Mouse (Mus musculus) midbrain, postnatal 0 days (tissue): ENCODE measurements around the gene Rad51b. TPM values are rescaled to one million over a fixed set of nuclear protein-coding genes. Genes with fewer than 3 reads are reported as not detected.

Experiments used
- ATAC-seq: fragments of 200-750 bp; cut with Nextera tagmentation; 2 replicates; pipeline ENCODE4 v1.8.0; 2017; ENCODE audit warnings: moderate number of reproducible peaks, mild to moderate bottlenecking, moderate TSS enrichment, moderate library complexity; ENCODE audit not compliant: low FRiP score
- DNase-seq: peaks from one replicate; pipeline ENCODE4 v3.0.0-alpha.2; 2015; ENCODE audit warnings: low spot score
- H3K27ac ChIP-seq: fragments of 300-500 bp; sonication (generic); 2 replicates; pipeline ENCODE4 v1.5.1; 2014; ENCODE audit warnings: low read depth, mild to moderate bottlenecking, low read length, mixed read lengths
- H3K27me3 ChIP-seq: fragments of 300-500 bp; sonication (generic); 2 replicates; pipeline ENCODE4 v1.6.1; 2014; ENCODE audit warnings: low read length, control low read depth, mixed read lengths; ENCODE audit not compliant: insufficient read depth
- H3K36me3 ChIP-seq: fragments of 300-500 bp; sonication (generic); 2 replicates; pipeline ENCODE4 v1.6.1; 2014; ENCODE audit warnings: low read length, control low read depth, mixed read lengths; ENCODE audit not compliant: insufficient read depth
- H3K4me1 ChIP-seq: fragments of 300-500 bp; sonication (generic); 2 replicates; pipeline ENCODE4 v1.6.1; 2014; ENCODE audit warnings: mild to moderate bottlenecking, control low read depth, antibody characterized with exemption, low read length, mixed read lengths; ENCODE audit not compliant: insufficient read depth
- H3K4me2 ChIP-seq: fragments of 300-500 bp; sonication (generic); 2 replicates; pipeline ENCODE4 v1.6.1; 2014; ENCODE audit warnings: low read depth, mild to moderate bottlenecking, low read length, mixed read lengths; ENCODE audit not compliant: poor library complexity, severe bottlenecking
- H3K4me3 ChIP-seq: fragments of 300-500 bp; sonication (generic); 2 replicates; pipeline ENCODE4 v1.5.1; 2014; ENCODE audit warnings: low read depth, mild to moderate bottlenecking, low read length, moderate library complexity
- H3K9ac ChIP-seq: fragments of 300-500 bp; sonication (generic); replicated peaks from 2 replicates; pipeline ENCODE4 v1.6.1; 2014; ENCODE audit warnings: mild to moderate bottlenecking, low read length, moderate library complexity, mixed read lengths; ENCODE audit not compliant: poor library complexity, severe bottlenecking
- H3K9me3 ChIP-seq: fragments of 300-500 bp; sonication (generic); 2 replicates; pipeline ENCODE4 v1.6.1; 2016; ENCODE audit warnings: low read length, control low read depth
- CTCF ChIP-seq: IDR thresholded peaks from 2 replicates; pipeline ENCODE4 v1.5.1; 2016; ENCODE audit warnings: antibody characterized with exemption, mild to moderate bottlenecking
- WGBS: fragments of 180-500 bp; shearing (Covaris S2); extraction: QIAGEN DNeasy Blood & Tissue Kit; methylation state at CpG from one replicate; pipeline ENCODE4 v1.1.7; 2014; 5-methylcytosine and 5-hydroxymethylcytosine counted together
- polyA plus RNA-seq: library from polyadenylated mRNA; unstranded; fragments of >200 nt; fragmentation: Nextera tagmentation; extraction: Ambion mirVana; gene quantifications from 2 replicates; pipeline ENCODE4 v1.2.1, GENCODE M21; 2015
- total RNA-seq: library from RNA; depleted of rRNA; stranded (reverse); fragments of >200 nt; gene quantifications from 2 replicates; pipeline ENCODE4 v1.2.3, GENCODE M21; 2014

Gene Rad51b
- total and polyA plus RNA-seq, 2 experiments from 2014 or later: 0.22 to 0.74 TPM

DNA sequence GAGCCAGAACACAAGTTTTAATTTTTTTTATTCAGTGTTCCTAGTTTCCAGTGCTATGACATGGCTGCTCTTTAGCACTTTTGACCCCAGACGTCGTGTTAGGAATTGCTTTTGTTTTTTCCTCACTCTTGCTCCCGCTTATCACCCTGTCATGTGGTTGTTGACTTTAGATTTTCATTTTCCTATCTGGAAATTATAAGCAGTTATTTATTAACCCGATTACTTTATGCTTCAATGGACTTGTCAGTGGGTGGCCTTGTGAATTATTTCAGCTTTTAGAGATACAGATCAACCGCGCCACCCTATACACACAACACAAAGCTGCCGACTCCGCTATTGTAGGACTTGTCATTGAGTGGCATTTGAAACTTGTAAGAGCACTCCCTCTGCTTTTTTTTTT lies 228.8 kb downstream of the Rad51b start:
- Histone ChIP-seq H3K36me3 (no peaks in the 10 kb centered on the region), H3K4me2 (no peak overlapping the region), H3K27ac (no peak overlapping the region), H3K9me3 (no peaks in the 10 kb centered on the region), H3K9ac (no peak overlapping the region), H3K27me3 (no peaks in the 10 kb centered on the region), H3K4me1 (no peaks in the 10 kb centered on the region), H3K4me3 (no peak overlapping the region)
- no peak for DNase-seq
- no peak for ATAC-seq
- 29% methylated on average over 8 of the region's 8 CpGs for WGBS
- no peak for TF ChIP-seq CTCF

DNA sequence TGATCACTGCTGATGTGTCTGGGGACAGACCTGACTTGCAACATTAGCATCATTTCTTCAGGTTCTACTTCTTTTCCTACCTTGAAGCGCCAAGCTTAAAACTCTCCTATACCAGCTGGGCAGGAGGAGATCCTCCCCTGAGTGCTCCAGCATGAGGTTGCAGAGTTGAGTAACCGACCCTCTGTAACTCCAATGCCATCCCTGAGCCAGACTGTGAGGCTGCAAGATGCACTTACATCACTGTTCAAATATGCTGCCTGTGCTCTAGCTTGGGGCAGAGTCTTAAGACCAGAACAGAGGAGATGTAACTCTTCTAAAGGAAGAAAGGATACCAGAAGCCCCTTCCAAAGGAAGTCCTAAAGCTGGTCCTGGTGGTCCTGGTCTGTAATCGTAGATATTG lies 230.1 kb downstream of the Rad51b start:
- H3K27me3 ChIP-seq: no peaks in the 10 kb centered on the region
- H3K36me3 ChIP-seq: no peaks in the 10 kb centered on the region
- no peak for TF ChIP-seq CTCF
- H3K9ac ChIP-seq: no peak overlapping the region
- no peaks in the 10 kb centered on the region for H3K4me1 ChIP-seq
- H3K27ac ChIP-seq: no peak overlapping the region
- H3K4me2 ChIP-seq: no peak overlapping the region
- H3K4me3 ChIP-seq: no peak overlapping the region
- WGBS: 84% methylated on average over 3 of the region's 3 CpGs
- DNase-seq: no peak
- no peaks in the 10 kb centered on the region for H3K9me3 ChIP-seq
- no peak for ATAC-seq

DNA sequence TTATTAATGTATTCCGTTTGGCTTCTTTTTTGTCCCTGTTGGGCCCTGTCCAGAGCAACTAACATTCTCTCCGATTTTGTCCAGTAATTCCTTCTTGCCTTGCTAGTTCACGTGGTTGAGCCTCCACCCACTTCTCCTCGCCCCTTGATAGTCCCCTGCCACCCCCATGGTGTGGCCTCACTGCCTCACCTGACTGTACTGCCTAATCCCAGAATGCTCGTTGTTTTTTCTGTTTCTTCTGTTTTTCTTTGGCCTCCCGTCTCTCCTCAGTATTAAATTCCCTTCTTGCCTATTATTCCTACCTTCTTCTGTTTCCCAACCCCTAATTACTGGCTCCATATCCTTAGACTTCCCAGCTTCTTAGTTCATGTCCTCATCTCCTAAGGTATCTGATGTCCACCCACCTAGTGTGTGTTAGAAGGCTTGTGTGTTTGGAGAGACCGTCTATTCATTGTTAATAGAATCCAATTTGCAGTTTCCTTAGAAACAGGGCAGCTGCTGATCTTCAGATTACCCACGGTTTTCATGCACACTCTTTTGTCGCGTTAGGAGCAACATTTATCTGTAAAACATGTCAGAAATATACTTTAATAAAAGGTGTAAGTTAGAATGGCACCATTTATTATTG lies 233.3 kb downstream of the Rad51b start:
- no peak for DNase-seq
- H3K36me3 ChIP-seq: no peaks in the 10 kb centered on the region
- no peak for ATAC-seq
- no peak overlapping the region for H3K4me2 ChIP-seq
- H3K27ac ChIP-seq: no peak overlapping the region
- H3K9ac ChIP-seq: no peak overlapping the region
- H3K27me3 ChIP-seq: no peaks in the 10 kb centered on the region
- 34% methylated on average over 10 of the region's 10 CpGs for WGBS
- H3K4me1 ChIP-seq: no peaks in the 10 kb centered on the region
- no peak for TF ChIP-seq CTCF
- no peaks in the 10 kb centered on the region for H3K9me3 ChIP-seq
- no peak overlapping the region for H3K4me3 ChIP-seq

DNA sequence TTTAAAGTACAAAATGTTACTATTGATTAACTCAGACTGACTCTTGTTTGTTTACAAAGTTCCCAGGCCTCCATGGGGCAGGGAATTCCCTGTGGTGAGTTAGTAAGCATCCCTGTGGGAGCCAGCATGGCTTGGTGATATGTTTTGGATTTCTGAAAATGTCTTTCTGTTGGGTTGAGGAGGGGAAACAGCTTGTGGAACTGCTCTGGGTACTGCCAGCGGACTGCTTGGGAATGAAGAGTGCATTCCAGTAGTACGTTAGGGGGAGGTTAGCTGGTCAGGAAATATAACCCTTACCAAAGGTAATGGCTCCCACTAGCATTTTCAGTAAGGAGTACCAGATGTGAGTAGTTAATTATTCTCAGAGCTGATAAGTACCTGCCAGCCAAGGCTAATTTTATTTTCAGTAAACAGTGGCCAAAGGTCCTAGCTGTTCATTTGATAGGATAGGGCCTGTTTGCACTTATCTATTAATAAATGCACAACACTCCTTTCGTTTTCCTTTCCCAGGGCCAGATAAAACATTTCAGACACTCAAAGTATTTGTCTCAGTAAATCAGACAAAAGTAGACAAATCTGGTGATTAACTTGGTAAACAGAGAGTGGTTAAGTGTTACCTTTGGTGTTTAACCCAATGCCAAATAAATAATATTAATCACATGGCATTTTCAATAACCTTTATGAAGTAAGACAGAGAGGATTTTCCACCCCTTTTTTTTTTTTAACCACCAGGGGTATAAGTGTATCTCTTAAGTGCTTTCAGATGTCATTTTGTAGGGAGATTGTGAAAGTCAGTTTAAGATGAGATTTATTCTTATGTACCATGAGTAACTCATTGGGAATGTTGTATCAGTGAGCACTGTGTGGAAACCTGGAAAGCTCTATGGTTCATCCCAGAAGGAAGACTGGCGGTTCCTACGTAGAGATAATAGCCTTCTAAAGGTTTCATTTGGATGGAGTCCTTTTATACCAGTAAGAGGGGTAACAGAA lies 235.0 kb downstream of the Rad51b start:
- WGBS: 89% methylated on average over 5 of the region's 5 CpGs

DNA sequence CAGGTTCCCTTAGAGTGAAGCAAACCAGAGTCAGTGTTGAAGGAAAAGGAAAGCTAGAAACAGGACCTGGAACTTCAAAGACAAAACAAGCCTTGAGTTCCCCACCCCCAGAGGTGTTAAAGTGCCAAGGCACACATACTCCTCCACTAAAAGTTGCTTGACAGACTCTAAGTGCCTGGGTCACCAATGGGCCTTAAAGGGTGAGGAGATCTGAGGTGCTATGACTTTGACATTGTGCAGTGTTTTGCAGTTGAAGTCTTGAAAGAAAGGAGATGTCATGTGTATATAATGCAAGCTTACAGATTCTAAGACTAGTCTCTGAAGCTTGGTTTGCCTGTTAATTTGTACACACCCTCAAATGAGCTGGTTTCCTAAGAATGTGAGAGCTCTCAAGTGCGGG lies 237.7 kb downstream of the Rad51b start:
- no peaks in the 10 kb centered on the region for H3K9me3 ChIP-seq
- ATAC-seq (no peak), DNase-seq (no peak)
- TF ChIP-seq CTCF: no peak
- H3K36me3 ChIP-seq: no peaks in the 10 kb centered on the region
- H3K4me3 ChIP-seq: no peak overlapping the region
- no peaks in the 10 kb centered on the region for H3K4me1 ChIP-seq
- no peak overlapping the region for H3K9ac ChIP-seq
- no peak overlapping the region for H3K27ac ChIP-seq
- H3K27me3 ChIP-seq: no peaks in the 10 kb centered on the region
- WGBS: 84% methylated on average over 1 of the region's 1 CpGs
- H3K4me2 ChIP-seq: no peak overlapping the region

More for the DNA sequence above, 235.0 kb downstream of the Rad51b start:
- no peaks in the 10 kb centered on the region for H3K36me3 ChIP-seq
- no peak overlapping the region for H3K27ac ChIP-seq
- H3K4me2 ChIP-seq: no peak overlapping the region
- ATAC-seq (no peak), DNase-seq (no peak)
- H3K4me3 ChIP-seq: no peak overlapping the region
- H3K27me3 ChIP-seq: no peaks in the 10 kb centered on the region
- no peak overlapping the region for H3K9ac ChIP-seq
- TF ChIP-seq CTCF: no peak
- H3K4me1 ChIP-seq: no peaks in the 10 kb centered on the region
- H3K9me3 ChIP-seq: no peaks in the 10 kb centered on the region
